Mouse (Mus musculus): ENCODE data around the gene Fam172a.

The Fam172a gene

GRCm38 (mm10) chr13:78215223-78215622 lies 513.4 kb downstream of the Fam172a start:
- no peak for DNase-seq (ENCODE audit: low read depth, low spot score)
